Mouse (Mus musculus) megakaryocyte progenitor cell, adult 5-6 weeks (primary cell): ENCODE data around the gene Plpp3. TPM values are rescaled to one million over a fixed set of nuclear protein-coding genes. Genes with fewer than 3 reads are reported as not detected.
"Not testable (repeated sequence)": the region's sequence is repeated elsewhere in the genome, so short reads cannot be mapped to it uniquely, and the experiment has no call there.

ENCODE experiments used
- ATAC-seq: replicated peaks from 2 replicates; pipeline ENCODE4 v1.8.0; 2016; ENCODE audit warnings: mild to moderate bottlenecking, moderate TSS enrichment, inconsistent platforms; ENCODE audit not compliant: poor library complexity
- total RNA-seq, 2 experiments: library from RNA; stranded (forward) in 1 of 2; stranded (reverse) in 1 of 2; fragments of 157-497, 149-512 nt in 1 of 2; fragments of 200-1000 nt in 1 of 2; gene quantifications; 2 replicates each; pipeline versions ENCODE4 v1.2.3 to v1.2.4; 2015 to 2017

The Plpp3 gene
- total RNA-seq, 2 experiments from 2014 or later = not detected

DNA sequence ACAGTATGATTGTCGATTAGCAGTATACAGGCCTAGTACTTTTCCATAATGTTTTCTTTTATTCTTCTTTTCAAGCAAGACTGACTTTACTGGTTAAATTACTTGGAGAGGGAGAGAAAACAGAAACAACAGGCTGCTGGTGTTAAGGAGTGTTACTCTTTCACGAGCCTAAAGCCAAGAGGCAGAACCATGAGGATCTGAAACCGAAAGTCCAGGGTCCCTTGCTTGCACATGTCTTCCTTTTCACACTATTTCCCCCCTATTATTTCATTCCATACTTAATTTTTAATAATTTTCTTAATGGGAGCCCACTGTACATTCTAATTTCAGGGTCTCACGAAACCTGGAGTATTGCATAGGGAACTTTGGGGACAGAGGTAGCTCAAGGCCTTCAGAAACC is 97.2 kb downstream of the Plpp3 start:
- ATAC-seq = peak; percentile 57; the same call in 1 of the 2 replicates

DNA sequence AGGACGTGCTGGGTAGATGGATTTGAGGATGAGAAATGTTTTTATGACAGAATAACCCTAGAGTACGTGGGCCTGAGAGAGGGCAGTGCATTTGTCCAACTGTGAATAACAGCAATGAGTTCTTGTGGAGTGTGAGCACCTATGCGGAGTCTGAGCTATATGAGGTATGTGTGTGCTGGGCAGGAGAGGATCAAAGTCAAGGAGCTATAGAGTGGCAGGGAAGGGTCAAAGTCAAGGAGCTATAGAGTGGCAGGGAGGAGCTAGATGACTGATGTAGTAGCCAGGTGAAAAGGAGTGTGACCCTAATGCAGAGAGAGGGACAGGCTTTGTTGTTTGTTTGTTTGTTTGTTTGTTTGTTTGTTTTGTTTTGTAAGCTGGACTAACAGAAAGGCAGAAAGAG is 98.0 kb downstream of the Plpp3 start:
- no peak for ATAC-seq

DNA sequence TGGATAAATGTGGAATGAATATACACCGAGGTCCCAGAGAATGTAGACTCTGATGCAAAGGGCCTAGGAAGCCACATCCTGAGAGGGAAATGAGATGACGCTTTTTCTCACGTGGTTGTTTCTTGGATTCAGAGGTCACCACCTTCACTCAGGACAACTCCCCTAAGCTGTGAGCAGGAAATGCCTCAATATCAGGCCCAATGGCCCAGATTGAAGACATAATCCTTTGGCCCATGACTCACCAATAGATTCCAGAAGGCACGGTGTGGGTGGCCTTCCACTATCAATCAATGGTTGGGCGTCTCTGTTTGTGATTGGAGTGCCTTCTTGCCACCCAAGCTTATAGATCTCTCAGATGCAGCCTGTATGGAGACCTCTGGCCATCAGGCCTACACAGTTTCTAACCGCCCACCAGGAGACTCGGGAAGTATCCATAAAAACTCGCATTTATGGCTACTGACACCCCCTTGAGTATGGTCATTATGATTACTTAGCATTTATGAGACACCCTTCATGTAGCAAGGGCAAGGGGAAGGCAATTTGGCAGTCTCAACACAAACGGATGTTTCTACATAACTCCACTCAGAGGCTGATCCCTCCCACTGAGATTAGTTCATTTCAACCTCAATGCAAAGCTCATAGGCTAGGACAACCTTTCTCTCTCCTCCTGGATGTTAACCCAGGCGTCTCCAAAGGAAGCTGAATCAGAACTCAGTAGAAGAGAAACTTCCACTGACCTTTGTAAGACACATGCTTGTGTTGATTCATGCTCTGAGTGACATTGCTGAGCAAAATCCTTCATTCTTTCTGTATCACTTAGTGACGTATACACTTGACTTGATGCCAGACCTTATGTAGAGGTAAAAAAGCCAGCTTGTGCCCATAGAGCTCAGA is 100.8 kb downstream of the Plpp3 start:
- ATAC-seq = no peak

DNA sequence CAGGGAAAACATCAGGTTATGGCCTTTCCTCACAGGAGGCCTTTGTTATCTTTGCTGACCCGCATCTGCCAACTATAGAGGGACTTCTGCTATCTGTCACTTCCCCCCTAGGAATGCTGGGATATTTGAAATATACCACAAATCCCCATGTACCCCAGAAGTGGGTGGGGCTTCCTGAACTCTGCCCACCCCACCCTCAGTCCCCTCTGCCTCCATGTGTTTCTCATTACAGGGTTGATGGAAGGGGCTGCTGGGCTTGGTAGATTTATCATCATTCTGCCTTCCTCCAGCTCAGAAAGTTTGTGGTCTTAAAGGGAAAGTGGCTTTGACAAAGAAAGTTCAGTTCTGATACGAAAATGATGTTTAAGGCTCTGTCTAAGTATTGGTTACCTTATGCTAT is 103.2 kb downstream of the Plpp3 start:
- ATAC-seq = no peak

DNA sequence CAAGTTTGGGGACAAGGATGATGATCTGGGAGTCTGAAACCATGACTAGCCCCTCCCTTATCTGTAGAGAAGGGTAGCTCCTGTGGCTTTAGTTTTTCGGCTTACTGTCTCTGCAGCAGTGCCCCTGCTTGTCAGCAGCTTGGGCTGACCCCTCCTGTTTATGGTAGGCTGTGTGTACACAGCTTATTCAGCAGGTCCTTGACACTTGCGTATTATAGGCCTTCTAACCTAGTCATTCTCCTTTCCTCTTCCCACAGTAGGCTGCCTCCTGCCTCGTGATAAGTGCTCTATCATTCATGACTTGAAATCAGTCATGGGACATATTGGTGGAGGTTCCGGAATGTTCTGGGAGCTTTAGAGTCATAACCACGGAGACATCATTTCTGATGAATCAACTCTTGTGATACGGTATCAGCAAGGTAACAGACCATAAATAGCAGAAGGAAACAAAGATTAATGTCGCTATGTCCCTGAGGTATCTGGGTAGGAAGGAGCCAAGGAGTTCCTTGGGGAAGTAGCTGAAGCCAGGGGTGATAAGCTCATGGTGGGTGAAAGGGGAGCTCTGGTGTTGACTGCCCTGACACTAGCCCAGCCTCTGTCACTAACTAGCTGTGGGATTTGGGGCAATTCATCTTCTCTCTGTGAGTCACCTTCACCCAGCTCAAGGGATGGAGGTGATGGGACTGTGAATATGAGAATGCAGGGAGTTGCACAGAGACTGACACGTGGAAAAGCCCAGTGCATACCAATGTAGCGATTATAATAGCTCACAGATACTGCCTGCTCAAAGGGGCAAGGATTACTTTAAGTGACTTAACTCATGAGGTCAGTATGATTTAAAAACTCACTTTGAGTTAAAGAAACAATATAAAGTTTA is 104.0 kb downstream of the Plpp3 start:
- ATAC-seq = no peak

DNA sequence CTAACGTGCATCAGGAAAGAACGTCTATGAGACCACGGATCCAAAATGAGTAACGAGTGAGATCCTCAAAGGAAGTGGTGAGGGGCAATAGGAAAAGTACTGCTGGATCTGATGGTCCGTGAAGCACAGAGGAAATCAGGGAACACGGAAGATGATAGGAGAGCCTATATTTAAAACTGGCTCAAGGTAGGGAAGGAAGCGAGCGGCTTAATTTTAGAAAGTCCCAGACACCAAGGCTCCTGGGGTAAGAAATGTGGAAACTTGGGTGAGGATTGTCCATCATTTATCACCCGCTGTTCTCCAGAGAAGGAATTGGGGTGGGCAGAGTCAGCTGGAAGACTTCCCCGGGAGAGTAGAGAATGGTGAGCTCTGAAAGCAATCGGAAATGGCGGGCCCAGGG is 105.2 kb downstream of the Plpp3 start:
- ATAC-seq = no peak

DNA sequence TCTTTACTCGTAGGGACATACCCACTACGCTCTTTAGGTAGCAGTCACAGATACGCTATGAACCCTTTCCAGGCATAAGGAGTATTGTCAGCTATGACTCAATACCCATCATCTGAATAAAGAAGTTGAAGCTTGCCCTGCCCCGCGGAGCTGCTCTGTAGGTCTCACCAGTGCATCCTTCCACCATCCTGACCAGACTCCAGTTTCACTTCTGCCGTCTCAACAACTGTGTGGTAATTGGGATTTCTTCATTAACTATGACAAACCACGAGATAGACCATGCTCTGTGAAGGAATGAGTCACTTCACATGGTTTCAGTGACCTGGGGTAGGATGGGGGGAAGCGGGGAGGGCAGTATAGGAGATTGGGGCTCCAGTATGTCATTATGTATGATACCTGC is 106.5 kb downstream of the Plpp3 start:
- peak; percentile 92 for ATAC-seq

DNA sequence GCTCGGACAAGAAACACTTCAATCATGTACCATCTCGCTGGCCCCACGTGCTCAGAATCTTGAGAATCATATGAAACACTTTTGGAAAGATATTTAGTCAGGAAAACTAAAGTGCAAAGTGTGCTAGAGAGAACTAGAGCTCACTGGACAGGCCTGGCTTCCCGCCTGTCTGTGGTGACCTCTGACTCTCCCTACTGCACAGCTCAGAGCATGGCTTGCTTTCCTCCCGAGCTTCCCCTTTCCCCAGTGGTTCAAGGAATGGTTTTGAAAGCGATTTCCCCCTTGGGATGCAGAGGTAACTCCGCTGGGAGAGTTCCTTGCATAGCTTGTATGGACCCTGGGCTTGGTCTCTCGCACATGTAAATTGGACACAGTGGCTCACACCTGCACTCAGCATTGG is 107.9 kb downstream of the Plpp3 start:
- ATAC-seq = no peak

DNA sequence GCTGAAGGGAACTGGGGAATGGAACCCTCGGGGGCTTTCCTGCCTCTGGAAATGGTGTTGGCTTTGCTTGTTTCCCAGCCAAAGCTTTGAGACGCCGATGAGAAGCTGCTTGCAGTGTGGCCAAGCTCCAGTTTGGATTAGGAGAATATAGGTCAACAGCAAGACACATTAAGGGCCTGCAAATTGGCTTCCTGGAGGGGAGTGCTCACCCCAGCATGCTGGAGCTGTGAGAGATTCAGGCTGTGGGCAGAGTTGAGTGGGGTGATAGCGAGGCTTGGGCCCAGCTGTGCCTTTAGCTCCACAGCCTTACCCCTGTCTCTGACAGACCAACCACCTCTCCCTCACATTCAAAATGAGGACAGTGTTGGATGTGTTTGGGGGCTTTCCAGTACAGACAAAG is 108.5 kb downstream of the Plpp3 start:
- ATAC-seq = no peak

DNA sequence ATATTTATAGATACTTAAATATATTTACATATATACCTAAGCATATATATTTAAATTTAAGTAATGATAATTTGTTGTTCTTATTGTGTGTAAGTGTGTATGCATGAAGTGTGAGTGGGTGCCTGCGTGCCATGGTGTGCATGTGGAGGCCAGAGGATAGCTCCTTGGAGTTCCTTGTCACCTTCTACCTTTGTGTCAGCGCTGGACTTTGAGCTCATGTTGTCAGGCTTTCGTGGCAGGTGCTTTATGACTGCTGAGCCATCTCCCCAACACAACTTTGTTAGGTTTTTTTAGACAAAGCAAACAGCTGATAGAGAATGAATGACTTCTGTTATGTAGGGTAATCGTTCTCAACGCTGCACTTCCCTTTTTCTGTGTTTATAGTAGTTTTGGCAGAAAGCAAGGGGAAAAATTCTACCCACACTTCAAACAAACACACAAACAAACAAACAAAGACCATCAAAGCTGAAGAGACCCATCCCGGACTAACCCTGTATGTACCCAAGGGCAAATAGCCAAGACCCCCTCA is 111.1 kb downstream of the Plpp3 start:
- ATAC-seq = no peak

DNA sequence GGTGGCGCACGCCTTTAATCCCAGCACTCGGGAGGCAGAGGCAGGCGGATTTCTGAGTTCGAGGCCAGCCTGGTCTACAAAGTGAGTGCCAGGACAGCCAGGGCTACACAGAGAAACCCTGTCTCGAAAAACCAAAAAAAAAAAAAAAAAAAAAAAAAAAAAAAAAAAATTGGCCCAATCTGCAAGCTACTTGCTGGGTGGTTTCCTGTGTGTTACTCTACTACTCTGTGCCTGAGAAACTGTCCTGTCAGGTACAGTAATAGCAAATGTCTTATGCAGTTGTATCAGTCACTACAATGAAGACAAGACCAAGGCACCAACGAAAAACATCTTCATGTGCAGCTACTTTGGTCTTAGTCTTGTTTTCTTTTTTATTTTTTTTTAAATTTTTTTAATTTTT is 112.3 kb downstream of the Plpp3 start:
- ATAC-seq = not testable (repeated sequence)

DNA sequence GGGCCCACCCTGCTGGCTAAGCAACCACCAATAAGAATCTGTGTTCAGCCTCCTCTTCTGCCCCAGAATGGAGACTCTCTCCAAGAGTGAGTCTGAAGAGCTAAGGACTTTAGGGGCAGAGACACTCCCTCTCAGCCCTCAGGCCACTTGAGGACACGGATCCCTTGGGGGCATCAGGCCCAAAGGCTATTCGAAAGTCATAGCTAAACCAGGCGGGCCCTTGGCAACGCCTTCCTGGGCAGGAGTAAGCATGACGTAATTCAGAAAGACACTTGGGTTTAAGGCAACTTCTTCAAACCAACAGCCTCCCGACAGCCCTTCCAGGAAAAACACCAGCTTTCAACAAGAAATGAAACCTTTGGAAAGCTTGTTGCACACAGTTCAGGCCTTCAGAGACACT is 114.0 kb downstream of the Plpp3 start:
- ATAC-seq = peak; percentile 37

DNA sequence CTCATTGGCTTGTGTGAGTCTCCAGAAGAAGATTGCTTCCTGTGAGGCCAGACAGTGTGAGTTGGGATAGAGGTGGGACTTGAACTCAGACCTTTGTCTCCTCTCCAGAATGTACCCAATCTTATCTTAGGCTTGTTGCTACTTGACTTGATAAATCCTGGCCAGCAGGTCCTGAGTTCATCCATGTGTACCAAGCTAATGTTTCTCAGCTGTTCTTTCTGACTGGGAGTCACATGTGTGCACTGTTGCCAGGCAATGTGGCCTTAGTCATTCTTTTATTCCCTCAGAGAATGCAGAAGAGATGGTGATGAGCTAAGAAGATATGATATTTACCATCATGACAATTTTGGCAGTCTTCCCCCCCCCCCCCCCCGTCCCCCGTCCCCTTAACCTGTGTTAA is 115.9 kb downstream of the Plpp3 start:
- no peak for ATAC-seq

DNA sequence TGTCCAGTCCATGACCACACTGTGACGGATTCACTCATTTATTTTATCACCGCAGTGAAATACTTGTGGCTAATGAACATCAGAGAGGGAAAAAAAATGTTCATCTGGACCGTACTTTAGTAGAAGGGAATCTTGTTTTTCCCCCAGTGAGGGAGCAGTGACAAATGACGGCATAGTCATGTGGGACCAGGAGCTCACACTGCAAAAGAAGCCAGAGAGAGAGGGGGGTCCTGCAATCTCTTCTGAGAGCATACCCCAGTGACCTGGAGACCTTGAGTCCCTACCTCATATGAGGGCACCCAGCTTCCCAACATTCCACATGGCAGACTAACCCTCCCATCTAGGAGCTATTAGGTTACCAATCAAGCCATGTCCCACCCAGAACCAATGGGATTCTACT is 116.3 kb downstream of the Plpp3 start:
- no peak for ATAC-seq

DNA sequence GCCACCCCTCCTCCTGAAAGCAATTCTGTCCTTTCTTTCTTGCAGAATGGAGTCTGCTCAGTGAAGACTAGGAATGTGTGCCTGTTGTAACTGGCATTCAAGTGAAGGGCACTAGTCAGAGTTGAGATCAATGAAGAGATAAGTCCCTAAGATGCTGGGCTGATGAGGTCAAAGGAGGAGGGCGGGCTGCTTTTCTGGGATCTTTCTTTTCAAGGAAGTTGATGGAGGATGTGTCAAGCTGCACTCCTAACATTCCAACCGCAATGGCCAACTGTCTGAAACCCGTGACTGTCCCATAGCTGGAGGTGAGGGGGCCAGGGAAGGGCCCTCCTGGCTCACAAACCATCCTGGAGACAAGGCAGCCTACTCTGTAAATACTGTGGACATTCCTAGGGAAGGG is 118.5 kb downstream of the Plpp3 start:
- ATAC-seq = no peak

DNA sequence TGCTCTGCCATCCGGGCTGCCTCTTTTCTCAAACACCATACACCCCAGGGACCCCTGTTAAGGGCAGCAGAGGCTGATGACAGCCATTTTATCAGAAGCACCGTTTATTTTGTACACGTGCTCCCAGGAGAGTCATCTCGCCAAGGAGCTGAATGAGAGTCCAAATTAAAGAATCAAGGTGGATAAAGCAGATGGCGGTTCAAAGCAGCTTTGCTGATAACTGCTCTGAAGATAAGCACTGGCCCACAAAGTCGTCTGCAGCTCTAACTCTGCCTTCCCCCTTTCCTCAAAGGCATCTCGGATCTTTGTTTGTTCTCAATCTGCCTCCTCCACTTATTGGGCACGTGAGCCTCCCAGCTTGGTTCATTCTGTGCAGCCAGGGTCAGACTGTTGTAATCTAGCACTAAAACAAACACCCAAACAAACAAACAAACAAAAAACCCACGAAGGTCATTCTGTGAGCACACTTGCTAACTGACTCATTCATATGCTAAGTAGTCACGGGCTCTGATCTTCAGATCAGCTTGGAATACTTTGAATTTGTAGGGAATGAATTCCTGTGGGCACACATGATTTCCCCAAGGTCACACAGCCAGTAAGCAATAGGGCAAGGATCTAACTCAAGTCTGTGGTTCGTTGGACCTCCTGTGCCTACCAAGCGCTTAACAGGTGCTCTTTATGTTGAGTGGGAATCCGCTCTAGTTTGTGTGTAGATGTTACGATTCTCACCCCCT is 119.1 kb downstream of the Plpp3 start:
- no peak for ATAC-seq

DNA sequence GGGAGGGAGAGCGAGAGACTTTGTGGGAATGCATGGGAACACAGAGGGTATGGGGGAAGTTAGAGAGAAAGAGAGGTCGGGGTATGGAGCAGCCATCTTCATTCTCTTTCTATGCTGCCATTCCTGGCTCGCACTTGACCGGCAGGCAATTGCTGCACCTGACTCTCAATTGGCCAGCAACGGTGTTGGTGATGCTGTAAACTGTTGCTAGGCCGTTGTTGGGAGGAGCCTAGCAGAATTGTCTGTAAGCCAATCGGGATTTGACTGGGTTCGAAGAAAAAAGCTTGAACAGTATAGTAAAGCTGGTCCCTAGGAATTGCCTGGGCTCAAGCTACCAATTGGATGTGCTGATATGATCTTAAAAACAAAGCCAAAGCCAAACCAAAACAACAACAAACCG is 121.0 kb downstream of the Plpp3 start:
- ATAC-seq = no peak

DNA sequence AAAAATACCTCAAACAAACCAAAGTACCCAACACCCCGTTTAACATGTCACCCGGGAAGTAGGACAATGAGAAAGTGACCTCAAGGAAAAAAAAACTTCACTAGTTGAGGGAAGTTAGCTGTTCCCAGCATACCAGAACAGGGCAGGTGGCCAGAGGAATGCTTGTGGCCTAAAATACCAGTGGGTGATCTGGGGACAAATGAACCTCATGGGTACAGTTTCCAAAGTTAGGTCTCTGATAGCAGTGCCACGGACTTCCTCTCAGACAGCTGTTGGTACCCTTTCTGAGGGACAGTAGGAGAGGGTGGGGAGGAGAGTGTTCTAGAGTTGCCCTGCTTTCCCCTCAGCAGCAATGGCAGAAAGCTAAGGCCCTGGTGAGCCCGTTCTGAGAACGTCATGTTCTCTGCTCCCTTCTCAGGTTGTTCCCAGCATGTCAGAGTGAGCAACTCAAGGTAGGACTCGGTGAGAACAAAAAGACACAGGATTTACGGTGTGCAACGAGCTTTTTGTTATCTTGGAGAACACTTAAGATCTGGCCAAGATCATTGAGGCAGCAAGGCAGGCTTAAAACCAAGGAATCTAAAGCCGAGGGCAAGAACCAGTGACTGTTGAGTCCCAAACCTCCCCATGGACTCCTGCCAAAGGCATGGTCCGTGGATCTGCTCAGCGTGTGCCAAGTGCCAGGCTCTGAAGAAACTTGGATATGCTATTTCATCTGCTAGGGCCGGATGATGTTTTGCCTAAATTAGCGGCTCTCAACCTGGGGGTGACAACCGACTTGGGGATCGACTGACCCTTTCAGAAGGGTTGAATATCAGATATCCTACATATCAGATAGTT is 121.6 kb downstream of the Plpp3 start:
- ATAC-seq = no peak

DNA sequence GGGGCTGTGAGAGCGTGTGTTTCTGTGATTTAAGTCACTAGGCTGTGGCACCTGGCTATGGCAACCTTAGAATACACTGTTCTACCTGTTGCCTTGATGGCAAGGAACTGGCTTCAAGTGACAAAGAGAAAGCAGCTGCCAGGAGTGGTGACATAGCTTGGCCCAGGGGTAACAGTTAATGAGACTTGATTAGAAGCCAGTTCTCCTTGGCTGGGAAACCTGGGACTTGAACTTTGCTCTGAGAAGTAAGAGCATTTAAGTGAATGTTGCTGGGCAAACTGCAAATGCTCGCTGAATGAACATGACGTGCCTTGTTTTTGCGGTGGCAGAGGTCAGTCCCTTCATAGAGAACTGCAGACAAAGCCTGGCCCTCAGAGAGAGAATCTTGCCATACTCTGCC is 122.7 kb downstream of the Plpp3 start:
- no peak for ATAC-seq

DNA sequence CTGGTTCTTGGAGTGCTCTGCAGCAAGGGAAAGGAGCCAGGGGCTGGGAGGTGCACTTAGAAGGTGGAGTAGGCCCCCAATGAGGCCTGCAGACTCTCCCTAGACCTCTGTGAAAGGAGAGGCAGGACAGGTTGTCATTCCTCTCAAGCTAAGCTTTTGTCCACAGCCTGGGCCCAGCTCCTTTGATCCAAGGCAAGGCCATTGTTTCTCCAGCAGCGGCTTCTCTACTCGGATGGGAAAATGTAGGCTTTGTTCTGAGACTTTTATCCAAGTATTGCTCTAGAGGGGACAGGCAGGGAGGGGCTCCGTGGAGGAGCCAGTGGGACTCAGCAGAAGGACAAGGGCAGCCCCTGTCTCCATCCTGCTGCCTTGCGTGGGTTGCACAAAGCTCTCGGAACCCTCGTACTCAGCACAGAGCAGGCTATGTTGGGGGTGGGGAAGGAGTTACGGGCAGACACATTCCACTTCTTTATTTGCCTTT is 124.6 kb downstream of the Plpp3 start:
- ATAC-seq = no peak
